Mouse (Mus musculus) ES-Bruce4 (cell line): ENCODE measurements at regions not wholly inside any gene's neighbourhood (a gene's known extent, or its start where the extent isn't known, plus 50 kb on each side); places are given as distances from the start of the nearest gene placed in this dataset.

Experiments used
- H3K27ac ChIP-seq: 2 replicates; pipeline ENCODE4 v1.5.1; 2012; ENCODE audit warnings: low read length, inconsistent platforms; ENCODE audit not compliant: insufficient read depth
- H3K27me3 ChIP-seq: 2 replicates; pipeline ENCODE4 v1.6.1; 2012; ENCODE audit warnings: mild to moderate bottlenecking, low read length, inconsistent platforms; ENCODE audit not compliant: control insufficient read depth, poor library complexity, insufficient read depth, severe bottlenecking
- H3K36me3 ChIP-seq: 2 replicates; pipeline ENCODE4 v1.6.1; 2012; ENCODE audit warnings: inconsistent platforms, mild to moderate bottlenecking, low read length, moderate library complexity; ENCODE audit not compliant: control insufficient read depth, poor library complexity, insufficient read depth, severe bottlenecking
- H3K4me1 ChIP-seq: one replicate; pipeline ENCODE4 v1.8.1; 2011; ENCODE audit warnings: low read length; ENCODE audit not compliant: control insufficient read depth, insufficient read depth
- H3K4me3 ChIP-seq: 2 replicates; pipeline ENCODE4 v1.5.1; 2011; ENCODE audit warnings: low read depth, mild to moderate bottlenecking, low read length
- H3K9ac ChIP-seq: 2 replicates; pipeline ENCODE4 v1.6.1; 2012; ENCODE audit warnings: low read depth, mild to moderate bottlenecking, inconsistent platforms; ENCODE audit not compliant: poor library complexity, severe bottlenecking
- H3K9me3 ChIP-seq: replicated peaks from 2 replicates; pipeline ENCODE4 v1.6.1; 2012; ENCODE audit warnings: mild to moderate bottlenecking, low read length, inconsistent platforms; ENCODE audit not compliant: control insufficient read depth, poor library complexity, insufficient read depth, severe bottlenecking
- CTCF ChIP-seq: IDR thresholded peaks from one replicate; pipeline ENCODE4 v1.8.1; 2011; ENCODE audit warnings: low read depth, low read length
- EP300 ChIP-seq: IDR thresholded peaks from 2 replicates; pipeline ENCODE4 v1.6.1; 2011; ENCODE audit warnings: low read depth, low read length; ENCODE audit not compliant: insufficient read depth
- POLR2A ChIP-seq: IDR thresholded peaks from one replicate; pipeline ENCODE4 v1.8.1; 2011; ENCODE audit warnings: low read length; ENCODE audit not compliant: insufficient read depth

GRCm38 (mm10) chr1:183792230-183792813, 220.8 kb upstream of the Dusp10 start:
- Histone ChIP-seq H3K9ac (no peak overlapping the region), H3K36me3 (no peaks in the 10 kb centered on the region), H3K9me3 (no peaks in the 10 kb centered on the region), H3K27ac (no peak overlapping the region), H3K4me1 (no peaks in the 10 kb centered on the region), H3K4me3 (no peak overlapping the region), H3K27me3 (no peaks in the 10 kb centered on the region)
- no peak for TF ChIP-seq EP300
- TF ChIP-seq POLR2A: no peak
- TF ChIP-seq CTCF: no peak

GRCm38 (mm10) chr1:183793324-183793723, 219.8 kb upstream of the Dusp10 start:
- no peak overlapping the region for H3K9ac ChIP-seq
- H3K27me3 ChIP-seq: no peaks in the 10 kb centered on the region
- TF ChIP-seq EP300 (no peak), POLR2A (no peak), CTCF (no peak)
- H3K9me3 ChIP-seq: no peaks in the 10 kb centered on the region
- no peaks in the 10 kb centered on the region for H3K36me3 ChIP-seq
- no peak overlapping the region for H3K4me3 ChIP-seq
- H3K4me1 ChIP-seq: no peaks in the 10 kb centered on the region
- H3K27ac ChIP-seq: no peak overlapping the region

GRCm38 (mm10) chr1:183793913-183794445, 219.1 kb upstream of the Dusp10 start:
- Histone ChIP-seq H3K27me3 (no peaks in the 10 kb centered on the region), H3K4me1 (no peaks in the 10 kb centered on the region), H3K4me3 (no peak overlapping the region), H3K9me3 (no peaks in the 10 kb centered on the region), H3K27ac (no peak overlapping the region), H3K9ac (no peak overlapping the region), H3K36me3 (no peaks in the 10 kb centered on the region)
- TF ChIP-seq EP300 (no peak), POLR2A (no peak), CTCF (no peak)

- Histone ChIP-seq H3K4me1 (no peaks in the 10 kb centered on the region), H3K9me3 (no peaks in the 10 kb centered on the region), H3K4me3 (no peak overlapping the region), H3K36me3 (no peaks in the 10 kb centered on the region), H3K9ac (no peak overlapping the region), H3K27ac (no peak overlapping the region), H3K27me3 (no peaks in the 10 kb centered on the region)
- TF ChIP-seq POLR2A: no peak
- no peak for TF ChIP-seq CTCF
- TF ChIP-seq EP300: no peak
These were observed 210.8 kb upstream of the Dusp10 start for GRCm38 (mm10) chr1:183802351-183802750.

- H3K4me3 ChIP-seq: no peak overlapping the region
- H3K9ac ChIP-seq: no peak overlapping the region
- no peaks in the 10 kb centered on the region for H3K36me3 ChIP-seq
- no peak for TF ChIP-seq EP300
- TF ChIP-seq CTCF: no peak
- TF ChIP-seq POLR2A: no peak
- H3K27ac ChIP-seq: no peak overlapping the region
- H3K9me3 ChIP-seq: no peaks in the 10 kb centered on the region
- H3K27me3 ChIP-seq: no peaks in the 10 kb centered on the region
- no peaks in the 10 kb centered on the region for H3K4me1 ChIP-seq
These were observed 209.7 kb upstream of the Dusp10 start for GRCm38 (mm10) chr1:183803357-183803756.

- TF ChIP-seq POLR2A (no peak), CTCF (no peak), EP300 (no peak)
- H3K36me3 ChIP-seq: no peaks in the 10 kb centered on the region
- no peak overlapping the region for H3K9ac ChIP-seq
- no peaks in the 10 kb centered on the region for H3K27me3 ChIP-seq
- no peaks in the 10 kb centered on the region for H3K9me3 ChIP-seq
- H3K4me1 ChIP-seq: no peaks in the 10 kb centered on the region
- H3K4me3 ChIP-seq: no peak overlapping the region
- H3K27ac ChIP-seq: no peak overlapping the region
These were observed 209.3 kb upstream of the Dusp10 start for GRCm38 (mm10) chr1:183803826-183804225.
